Mouse (Mus musculus) liver, adult 2 months (tissue): ENCODE results near the gene Sdhb. TPM values are rescaled to one million over a fixed set of nuclear protein-coding genes. Genes with fewer than 3 reads are reported as not detected.
A peak's percentile ranks its signal among the peaks of the same experiment; 100 is the strongest.

ENCODE experiments used
- DNase-seq: peaks from one replicate; pipeline ENCODE4 v3.0.0-alpha.2; 2011; ENCODE audit warnings: low read depth, low spot score; ENCODE audit errors: extremely low read depth
- H3K27ac ChIP-seq: fragments of 200-500 bp; replicated peaks from 2 replicates; pipeline ENCODE4 v1.5.1; 2012; ENCODE audit warnings: low read depth, mild to moderate bottlenecking, control low read depth, inconsistent platforms, low read length; ENCODE audit not compliant: insufficient read depth
- H3K27me3 ChIP-seq: fragments of 200-500 bp; 2 replicates; pipeline ENCODE4 v1.6.1; 2012; ENCODE audit warnings: mild to moderate bottlenecking, moderate library complexity, low read length, inconsistent platforms; ENCODE audit not compliant: control insufficient read depth, insufficient read depth
- H3K36me3 ChIP-seq: fragments of 200-500 bp; 2 replicates; pipeline ENCODE4 v1.6.1; 2012; ENCODE audit warnings: low read length, inconsistent platforms; ENCODE audit not compliant: control insufficient read depth, insufficient read depth
- H3K4me1 ChIP-seq: fragments of 200-500 bp; 2 replicates; pipeline ENCODE4 v1.6.1; 2011; ENCODE audit warnings: low read length; ENCODE audit not compliant: control insufficient read depth, insufficient read depth
- H3K4me3 ChIP-seq: fragments of 200-500 bp; 2 replicates; pipeline ENCODE4 v1.5.1; 2011; ENCODE audit warnings: low read depth, mild to moderate bottlenecking, control low read depth, low read length, moderate library complexity; ENCODE audit not compliant: insufficient read depth
- H3K79me2 ChIP-seq: fragments of 200-500 bp; 2 replicates; pipeline ENCODE4 v1.6.1; 2012; ENCODE audit warnings: inconsistent platforms, mild to moderate bottlenecking, low read length, moderate library complexity; ENCODE audit not compliant: control insufficient read depth, insufficient read depth
- H3K9ac ChIP-seq: fragments of 200-500 bp; 2 replicates; pipeline ENCODE4 v1.6.1; 2012; ENCODE audit warnings: low read depth, mild to moderate bottlenecking, control low read depth, inconsistent platforms, low read length
- CTCF ChIP-seq: fragments of 200-500 bp; IDR thresholded peaks from 2 replicates; pipeline ENCODE4 v1.5.1; 2011; ENCODE audit warnings: low read depth, low read length, control low read depth
- POLR2A ChIP-seq: fragments of 200-500 bp; IDR thresholded peaks from 2 replicates; pipeline ENCODE4 v1.6.1; 2011; ENCODE audit warnings: low read length, control low read depth; ENCODE audit not compliant: insufficient read depth; ENCODE audit errors: extremely low read depth
- WGBS: fragments of 180-500 bp; shearing (Covaris S2); methylation state at CpG from one replicate; pipeline ENCODE4 v1.1.7; 2018; 5-methylcytosine and 5-hydroxymethylcytosine counted together
- polyA plus RNA-seq: library from polyadenylated mRNA; depleted of rRNA; stranded (reverse); fragments of >200 nt; gene quantifications from 2 replicates; pipeline ENCODE4 v1.2.3, GENCODE M21; 2012
- total RNA-seq: library from RNA; depleted of rRNA; stranded (reverse); fragments of >200 nt; gene quantifications from 2 replicates; pipeline ENCODE4 v1.2.3, GENCODE M21; 2014

The Sdhb gene
- total and polyA plus RNA-seq, 2 experiments, result 347 to 532 TPM

DNA sequence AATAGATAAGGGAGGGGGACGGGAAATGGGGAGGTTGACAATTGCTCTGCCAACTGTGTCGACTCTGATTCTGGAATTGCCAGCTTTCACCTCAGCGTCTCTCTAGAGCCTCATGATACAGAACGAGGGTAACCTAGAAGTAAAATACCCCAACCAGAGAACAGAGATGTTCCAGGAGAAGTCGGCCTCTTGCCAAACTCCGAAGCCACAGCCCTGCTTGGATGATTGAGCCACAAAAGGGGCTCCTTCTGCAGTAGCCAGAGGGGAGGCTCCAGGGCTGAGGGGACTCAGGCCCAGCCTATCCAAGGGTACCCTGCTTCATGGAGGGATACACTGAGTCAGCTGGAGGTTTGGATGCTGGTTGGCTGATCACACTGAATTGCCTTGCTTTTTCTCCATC is 2.7 kb upstream of the Sdhb start:
- Histone ChIP-seq H3K36me3 (no peaks in the 10 kb centered on the region), H3K27me3 (no peaks in the 10 kb centered on the region), H3K4me3 (no peak overlapping the region), H3K9ac (no peak overlapping the region), H3K79me2 (peaks cover 7% of the 10 kb centered on the region; the same call in 1 of the 2 replicates), H3K27ac (no peak overlapping the region), H3K4me1 (peaks cover 11% of the 10 kb centered on the region)
- 48% methylated on average over 6 of the region's 6 CpGs for WGBS
- no peak for DNase-seq
- TF ChIP-seq POLR2A (no peak), CTCF (no peak)

DNA sequence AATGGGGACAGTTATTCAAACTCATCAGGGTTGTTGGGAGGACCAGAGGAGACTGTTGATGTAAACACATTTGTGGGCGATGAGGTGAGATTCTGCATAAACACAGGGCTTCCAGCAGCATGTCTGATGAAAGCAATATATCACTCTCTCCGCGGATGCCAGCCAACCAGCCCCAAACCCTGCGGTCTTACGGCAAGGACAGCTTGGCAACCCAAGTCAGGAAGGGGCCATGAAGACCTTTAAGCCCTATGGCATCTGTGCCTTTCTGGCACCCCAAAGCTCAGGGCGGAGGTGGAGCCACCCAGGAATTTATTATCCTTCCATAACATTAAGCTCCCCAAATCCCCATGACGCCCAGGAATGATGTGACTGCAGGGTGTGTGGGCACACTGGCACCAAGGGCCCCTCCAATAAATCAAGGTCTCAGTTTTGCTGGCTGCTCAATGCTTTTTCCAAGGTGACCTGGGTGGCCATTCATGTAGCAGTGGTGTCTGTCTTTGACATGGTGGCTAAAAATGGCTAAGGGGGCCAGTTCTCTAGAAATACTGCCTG is 1.8 kb upstream of the Sdhb start:
- H3K36me3 ChIP-seq, result no peaks in the 10 kb centered on the region
- no peak overlapping the region for H3K9ac ChIP-seq
- no peaks in the 10 kb centered on the region for H3K27me3 ChIP-seq
- TF ChIP-seq CTCF (no peak), POLR2A (no peak)
- WGBS, result 88% methylated on average over 7 of the region's 7 CpGs
- H3K27ac ChIP-seq, result no peak overlapping the region
- H3K79me2 ChIP-seq, result peaks cover 13% of the 10 kb centered on the region; the same call in 1 of the 2 replicates
- H3K4me3 ChIP-seq, result no peak overlapping the region
- H3K4me1 ChIP-seq, result peaks cover 17% of the 10 kb centered on the region
- no peak for DNase-seq

DNA sequence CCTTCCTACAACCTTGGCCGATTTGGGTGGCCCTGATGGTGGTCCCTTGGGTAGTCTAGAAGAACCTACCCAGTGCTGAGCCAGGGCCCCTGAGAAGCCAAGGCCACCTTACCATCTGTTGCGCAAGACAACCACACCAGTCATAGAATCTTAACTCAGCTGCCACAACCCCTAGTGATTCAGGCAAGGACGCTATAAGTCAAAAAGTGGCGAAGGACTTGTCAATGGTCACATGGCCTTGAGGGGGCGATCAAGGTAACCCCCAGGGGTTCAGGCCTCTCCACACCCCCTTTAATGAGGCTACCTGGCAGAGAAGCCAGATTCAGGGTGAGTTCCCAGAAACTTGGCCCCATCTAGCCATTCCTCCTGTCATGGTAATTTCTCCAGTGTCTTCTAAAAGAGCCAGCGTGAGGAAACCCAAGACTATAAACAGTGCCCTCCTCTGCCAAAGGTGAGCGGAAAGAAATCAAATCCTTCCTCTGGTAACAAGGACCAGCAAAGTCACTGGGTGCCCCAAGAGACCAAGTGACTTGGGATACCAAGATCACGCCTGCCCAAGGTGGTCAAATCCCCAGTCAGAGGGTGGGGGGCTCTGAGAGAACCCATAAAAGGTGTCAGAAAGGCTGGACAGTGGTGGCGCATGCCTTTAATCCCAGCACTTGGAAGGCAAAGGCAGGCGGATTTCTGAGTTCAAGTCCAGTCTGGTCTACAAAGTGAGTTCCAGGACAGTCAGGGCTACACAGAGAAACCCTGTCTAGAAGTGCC is 1.1 kb upstream of the Sdhb start:
- no peak overlapping the region for H3K27ac ChIP-seq
- peaks cover 20% of the 10 kb centered on the region; the same call in 1 of the 2 replicates for H3K79me2 ChIP-seq
- WGBS, result 92% methylated on average over 10 of the region's 10 CpGs
- H3K27me3 ChIP-seq, result no peaks in the 10 kb centered on the region
- H3K9ac ChIP-seq, result no peak overlapping the region
- peaks cover 17% of the 10 kb centered on the region for H3K4me1 ChIP-seq
- DNase-seq, result no peak
- no peaks in the 10 kb centered on the region for H3K36me3 ChIP-seq
- TF ChIP-seq POLR2A (no peak), CTCF (no peak)
- no peak overlapping the region for H3K4me3 ChIP-seq

GRCm38 (mm10) chr4:140961467-140962206 is 634 bp downstream of the Sdhb start:
- H3K4me1 ChIP-seq, result peaks cover 17% of the 10 kb centered on the region
- TF ChIP-seq CTCF (no peak), POLR2A (no peak)
- H3K9ac ChIP-seq, result peak overlapping the region; percentile 94
- no peaks in the 10 kb centered on the region for H3K27me3 ChIP-seq
- peaks cover 26% of the 10 kb centered on the region; the same call in 1 of the 2 replicates for H3K79me2 ChIP-seq
- peak; percentile 32 for DNase-seq
- WGBS, result under 1% methylated on average over 38 of the region's 38 CpGs
- peaks cover 4% of the 10 kb centered on the region; the same call in 1 of the 2 replicates for H3K36me3 ChIP-seq
- H3K4me3 ChIP-seq, result peak overlapping the region; percentile 98
- H3K27ac ChIP-seq, result peak overlapping the region; percentile 96

DNA sequence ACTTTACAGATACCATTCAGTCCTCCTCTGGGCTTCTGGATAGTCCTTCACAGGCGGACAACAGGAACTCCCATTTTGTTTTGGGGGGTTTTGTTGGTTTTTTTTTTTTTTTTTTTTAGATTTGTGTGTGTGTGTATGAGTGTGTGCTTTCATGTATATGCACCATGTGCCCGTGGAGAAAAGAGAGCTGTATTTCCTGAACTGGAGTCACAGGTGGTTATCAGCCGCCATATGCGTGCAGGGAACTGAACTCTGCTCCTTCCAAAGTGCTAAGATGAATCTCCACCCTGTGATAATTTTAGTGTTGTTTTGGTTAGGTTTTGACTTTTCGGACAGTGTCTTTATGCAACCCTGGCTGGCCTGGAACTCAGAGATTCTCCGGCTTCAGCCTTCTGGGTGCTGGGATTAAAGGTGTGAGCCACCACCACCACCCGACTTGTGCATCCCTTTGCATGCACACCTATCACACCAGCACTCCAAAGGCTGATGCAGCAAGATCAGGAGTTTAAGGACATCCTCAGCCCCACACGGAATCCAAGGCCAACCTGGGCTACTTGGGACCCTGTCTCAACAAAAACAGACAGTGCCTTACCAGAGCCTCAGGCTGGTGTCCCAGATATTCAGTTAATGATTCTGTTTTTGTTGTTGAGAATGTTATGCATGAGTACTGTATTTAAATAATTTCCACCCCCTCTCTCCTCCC is 1.4 kb downstream of the Sdhb start:
- peaks cover 26% of the 10 kb centered on the region; the same call in 1 of the 2 replicates for H3K79me2 ChIP-seq
- no peak for TF ChIP-seq CTCF
- TF ChIP-seq POLR2A, result no peak
- 17% methylated on average over 8 of the region's 8 CpGs for WGBS
- H3K9ac ChIP-seq, result peak overlapping the region; percentile 94
- H3K4me3 ChIP-seq, result peak overlapping the region; percentile 98
- peaks cover 8% of the 10 kb centered on the region; the same call in 1 of the 2 replicates for H3K36me3 ChIP-seq
- no peaks in the 10 kb centered on the region for H3K27me3 ChIP-seq
- H3K4me1 ChIP-seq, result peaks cover 15% of the 10 kb centered on the region
- DNase-seq, result peak; percentile 73
- peak overlapping the region; percentile 96 for H3K27ac ChIP-seq
